Mouse (Mus musculus) kidney, adult 2 months (tissue): ENCODE results near the gene Piwil4.

Source experiments
- CTCF ChIP-seq: fragments of 200-500 bp; conservative IDR thresholded peaks from 2 replicates; pipeline ENCODE4 v1.5.1; 2011; ENCODE audit warnings: low read depth, mild to moderate bottlenecking, control low read depth, low read length, moderate library complexity, mixed read lengths; ENCODE audit not compliant: insufficient read depth, insufficient read length
- POLR2A ChIP-seq: fragments of 200-500 bp; IDR thresholded peaks from one replicate; pipeline ENCODE4 v1.6.1; 2011; ENCODE audit warnings: low read depth, low read length, control low read depth

GRCm38 (mm10) chr9:14705321-14706162 lies 35.0 kb downstream of the Piwil4 start:
- TF ChIP-seq POLR2A (no peak), CTCF (no peak)
